Mouse (Mus musculus) limb, embryonic 10.5 days (tissue): ENCODE data around the gene Cep83. TPM values are rescaled to one million over a fixed set of nuclear protein-coding genes. Genes with fewer than 3 reads are reported as not detected.

Experiments used
- DNase-seq: peaks from one replicate; pipeline ENCODE4 v3.0.0-alpha.2; 2017; ENCODE audit warnings: low spot score
- H3K27ac ChIP-seq: fragments of 300-500 bp; sonication (generic); 2 replicates; pipeline ENCODE4 v1.5.1; 2016; ENCODE audit warnings: mild to moderate bottlenecking
- H3K27me3 ChIP-seq: fragments of 300-500 bp; sonication (generic); 2 replicates; pipeline ENCODE4 v1.6.1; 2016; ENCODE audit warnings: low read depth, mild to moderate bottlenecking; ENCODE audit not compliant: poor library complexity, severe bottlenecking
- H3K36me3 ChIP-seq: fragments of 300-500 bp; sonication (generic); 2 replicates; pipeline ENCODE4 v1.6.1; 2016; ENCODE audit warnings: mild to moderate bottlenecking, moderate library complexity
- H3K4me1 ChIP-seq: fragments of 300-500 bp; sonication (generic); 2 replicates; pipeline ENCODE4 v1.6.1; 2016
- H3K4me3 ChIP-seq: fragments of 300-500 bp; sonication (generic); 2 replicates; pipeline ENCODE4 v1.5.1; 2016; ENCODE audit warnings: mild to moderate bottlenecking, moderate library complexity
- H3K9me3 ChIP-seq: fragments of 300-500 bp; sonication (generic); replicated peaks from 2 replicates; pipeline ENCODE4 v1.6.1; 2016; ENCODE audit warnings: mild to moderate bottlenecking
- WGBS: fragments of 180-500 bp; shearing (Covaris S2); methylation state at CpG from one replicate; pipeline ENCODE4 v1.1.7; 2016; 5-methylcytosine and 5-hydroxymethylcytosine counted together
- polyA plus RNA-seq: library from polyadenylated mRNA; unstranded; fragments of >200 nt; fragmentation: Nextera tagmentation; extraction: Ambion mirVana; gene quantifications from 2 replicates; pipeline ENCODE4 v1.2.1, GENCODE M21; 2016

Gene Cep83
- 16.7 and 17.5 TPM in 2 replicates for polyA plus RNA-seq

- peak; percentile 95 for DNase-seq
- Histone ChIP-seq H3K4me1 (peaks cover 14% of the 10 kb centered on the region), H3K9me3 (no peaks in the 10 kb centered on the region), H3K27me3 (no peaks in the 10 kb centered on the region), H3K4me3 (peak within 1 kb of the TSS; percentile 98), H3K36me3 (peaks cover 6% of the 10 kb centered on the region), H3K27ac (peak within 1 kb of the TSS; percentile 97)
- WGBS: under 1% methylated on average over 79 of the region's 86 CpGs
Measured at GRCm38 (mm10) chr10:94688420-94689175, at the start of gene Cep83. TSS of gene Cep83 (plus strand) at chr10:94688654.

- 78% methylated on average over 5 of the region's 5 CpGs for WGBS
- no peaks in the 10 kb centered on the region for H3K4me1 ChIP-seq
- no peaks in the 10 kb centered on the region for H3K36me3 ChIP-seq
- no peak overlapping the region for H3K27ac ChIP-seq
- DNase-seq: no peak
- no peaks in the 10 kb centered on the region for H3K9me3 ChIP-seq
- peaks cover 4% of the 10 kb centered on the region; the same call in 1 of the 2 replicates for H3K27me3 ChIP-seq
- H3K4me3 ChIP-seq: no peak overlapping the region
Measured at GRCm38 (mm10) chr10:94639281-94639680, 49.2 kb upstream of the Cep83 start.

GRCm38 (mm10) chr10:94640067-94640466, 48.4 kb upstream of the Cep83 start:
- H3K36me3 ChIP-seq: no peaks in the 10 kb centered on the region
- 83% methylated on average over 5 of the region's 5 CpGs for WGBS
- H3K9me3 ChIP-seq: no peaks in the 10 kb centered on the region
- DNase-seq: no peak
- no peak overlapping the region for H3K27ac ChIP-seq
- no peaks in the 10 kb centered on the region for H3K4me1 ChIP-seq
- peaks cover 4% of the 10 kb centered on the region; the same call in 1 of the 2 replicates for H3K27me3 ChIP-seq
- H3K4me3 ChIP-seq: no peak overlapping the region

- no peaks in the 10 kb centered on the region for H3K36me3 ChIP-seq
- no peak for DNase-seq
- no peak overlapping the region for H3K4me3 ChIP-seq
- no peak overlapping the region for H3K27ac ChIP-seq
- no peaks in the 10 kb centered on the region for H3K9me3 ChIP-seq
- no peaks in the 10 kb centered on the region for H3K27me3 ChIP-seq
- H3K4me1 ChIP-seq: no peaks in the 10 kb centered on the region
- 79% methylated on average over 3 of the region's 3 CpGs for WGBS
Measured at GRCm38 (mm10) chr10:94664036-94664435, 24.4 kb upstream of the Cep83 start.

DNA sequence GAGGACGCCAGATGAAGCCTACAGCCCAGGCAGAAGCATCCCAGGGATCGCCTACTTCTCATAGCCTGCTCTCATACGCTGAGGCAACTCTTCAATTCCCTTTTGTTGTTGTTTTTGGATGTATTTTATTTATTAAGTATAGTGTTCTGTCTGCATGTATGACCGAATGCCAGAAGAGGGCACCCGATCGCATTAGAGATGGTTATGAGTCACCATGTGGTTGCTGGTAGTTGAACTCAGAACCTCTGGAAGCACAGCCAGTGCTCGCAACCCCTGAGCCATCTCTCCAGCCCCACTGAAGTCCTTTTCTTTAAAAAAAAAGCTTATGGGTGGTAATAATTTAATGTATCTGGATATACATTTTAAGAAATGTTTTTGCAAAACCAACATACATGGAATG, 24.0 kb upstream of the Cep83 start:
- Histone ChIP-seq H3K4me3 (no peak overlapping the region), H3K36me3 (no peaks in the 10 kb centered on the region), H3K27me3 (no peaks in the 10 kb centered on the region), H3K9me3 (no peaks in the 10 kb centered on the region), H3K27ac (no peak overlapping the region), H3K4me1 (no peaks in the 10 kb centered on the region)
- 94% methylated on average over 7 of the region's 7 CpGs for WGBS
- DNase-seq: no peak

DNA sequence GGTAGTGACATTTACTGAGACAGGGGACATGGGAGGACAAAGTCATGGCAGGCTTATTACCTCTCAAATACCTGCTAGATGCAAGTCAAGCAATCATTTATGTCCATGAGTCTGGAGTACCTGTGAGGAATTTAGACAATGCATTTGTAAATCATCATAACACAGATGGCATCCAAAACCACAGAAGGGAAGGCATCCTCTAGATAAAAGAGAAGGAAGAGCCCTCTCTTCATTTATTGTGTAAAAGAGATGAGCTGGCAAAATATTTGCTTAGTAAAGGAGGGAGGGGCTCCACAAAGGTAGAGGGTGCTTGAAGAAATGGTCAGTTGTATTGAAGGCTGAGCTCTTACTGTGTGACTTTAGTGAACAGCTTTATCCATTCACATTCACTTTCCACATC, 20.3 kb upstream of the Cep83 start:
- Histone ChIP-seq H3K27me3 (no peaks in the 10 kb centered on the region), H3K9me3 (no peaks in the 10 kb centered on the region), H3K4me3 (no peak overlapping the region), H3K4me1 (no peaks in the 10 kb centered on the region), H3K27ac (no peak overlapping the region), H3K36me3 (no peaks in the 10 kb centered on the region)
- no peak for DNase-seq

GRCm38 (mm10) chr10:94687801-94688419, 544 bp upstream of the Cep83 start:
- 4% methylated on average over 20 of the region's 20 CpGs for WGBS
- Histone ChIP-seq H3K4me1 (peaks cover 14% of the 10 kb centered on the region), H3K27ac (peak overlapping the region; percentile 97), H3K27me3 (no peaks in the 10 kb centered on the region), H3K4me3 (peak overlapping the region; percentile 98), H3K36me3 (peaks cover 3% of the 10 kb centered on the region), H3K9me3 (no peaks in the 10 kb centered on the region)
- DNase-seq: no peak

DNA sequence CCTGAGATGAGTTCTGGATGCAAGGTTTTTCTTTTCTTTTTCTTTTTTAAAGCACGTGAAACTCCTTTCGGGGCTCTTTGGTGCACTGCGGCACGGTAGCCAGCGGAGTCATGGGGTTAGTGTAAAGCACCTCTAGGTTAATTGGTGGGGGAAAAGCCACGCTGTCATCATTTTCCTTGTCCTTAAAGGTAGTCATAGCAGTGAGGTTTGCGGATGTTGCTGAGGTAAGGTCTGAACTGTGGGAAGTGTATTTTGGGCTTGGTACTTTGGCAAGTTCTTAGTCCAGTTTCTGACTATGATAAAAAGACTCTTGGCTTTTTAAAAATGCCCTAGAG, 689 bp downstream of the Cep83 start:
- DNase-seq: no peak
- Histone ChIP-seq H3K36me3 (peaks cover 11% of the 10 kb centered on the region), H3K4me3 (peak overlapping the region; percentile 98), H3K27me3 (no peaks in the 10 kb centered on the region), H3K27ac (peak overlapping the region; percentile 97), H3K9me3 (no peaks in the 10 kb centered on the region), H3K4me1 (peaks cover 14% of the 10 kb centered on the region)
- WGBS: under 1% methylated on average over 7 of the region's 7 CpGs

- Histone ChIP-seq H3K36me3 (peaks cover 21% of the 10 kb centered on the region), H3K4me1 (peaks cover 14% of the 10 kb centered on the region), H3K27me3 (no peaks in the 10 kb centered on the region), H3K4me3 (no peak overlapping the region), H3K9me3 (no peaks in the 10 kb centered on the region), H3K27ac (no peak overlapping the region)
- WGBS: 68% methylated on average over 1 of the region's 1 CpGs
- DNase-seq: no peak
Measured at GRCm38 (mm10) chr10:94690376-94690775, 1.9 kb downstream of the Cep83 start.

GRCm38 (mm10) chr10:94692163-94692562, 3.7 kb downstream of the Cep83 start:
- 93% methylated on average over 4 of the region's 4 CpGs for WGBS
- DNase-seq: no peak
- peaks cover 23% of the 10 kb centered on the region for H3K36me3 ChIP-seq

GRCm38 (mm10) chr10:94705643-94706258, 17.3 kb downstream of the Cep83 start:
- Histone ChIP-seq H3K27ac (no peak overlapping the region), H3K9me3 (no peaks in the 10 kb centered on the region), H3K4me3 (no peak overlapping the region), H3K27me3 (no peaks in the 10 kb centered on the region), H3K36me3 (peaks cover 5% of the 10 kb centered on the region; the same call in 1 of the 2 replicates), H3K4me1 (no peaks in the 10 kb centered on the region)
- 93% methylated on average over 4 of the region's 4 CpGs for WGBS
- no peak for DNase-seq

More at GRCm38 (mm10) chr10:94692163-94692562, 3.7 kb downstream of the Cep83 start:
- Histone ChIP-seq H3K4me3 (no peak overlapping the region), H3K4me1 (peaks cover 14% of the 10 kb centered on the region), H3K9me3 (no peaks in the 10 kb centered on the region), H3K27ac (no peak overlapping the region), H3K27me3 (no peaks in the 10 kb centered on the region)

DNA sequence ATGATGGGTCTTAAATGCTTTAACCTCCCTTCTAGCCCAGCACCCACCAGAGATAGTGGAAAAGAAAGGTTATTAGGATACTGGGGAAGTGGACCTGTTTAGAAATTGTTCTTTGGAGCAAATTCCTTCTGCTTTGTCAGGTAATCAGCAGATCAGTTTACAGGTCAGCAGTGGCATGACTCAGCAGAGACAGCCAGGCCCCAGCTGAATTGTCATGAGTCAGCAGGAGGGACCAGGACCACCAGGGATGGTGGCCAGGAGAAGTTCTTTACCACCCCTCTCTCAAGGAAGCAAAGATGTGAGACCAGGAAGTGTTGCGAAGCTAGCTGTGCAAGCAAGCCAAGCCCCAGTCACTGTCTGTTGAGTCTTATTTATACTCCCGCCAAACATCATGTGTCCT, 18.2 kb downstream of the Cep83 start:
- Histone ChIP-seq H3K27me3 (no peaks in the 10 kb centered on the region), H3K4me3 (no peak overlapping the region), H3K36me3 (peaks cover 5% of the 10 kb centered on the region; the same call in 1 of the 2 replicates), H3K4me1 (no peaks in the 10 kb centered on the region), H3K27ac (no peak overlapping the region), H3K9me3 (no peaks in the 10 kb centered on the region)
- no peak for DNase-seq
- 98% methylated on average over 2 of the region's 2 CpGs for WGBS

- Histone ChIP-seq H3K4me3 (no peak overlapping the region), H3K36me3 (peaks cover 5% of the 10 kb centered on the region; the same call in 1 of the 2 replicates), H3K27me3 (no peaks in the 10 kb centered on the region), H3K9me3 (no peaks in the 10 kb centered on the region), H3K4me1 (no peaks in the 10 kb centered on the region), H3K27ac (no peak overlapping the region)
- WGBS: 91% methylated on average over 3 of the region's 3 CpGs
- no peak for DNase-seq
Measured at GRCm38 (mm10) chr10:94709622-94710319, 21.3 kb downstream of the Cep83 start.
